Mouse (Mus musculus): ENCODE results near the gene Rassf8.

GRCm38 (mm10) chr6:145747671-145748640, 1.4 kb downstream of the Rassf8 start:
- no peak for TF ChIP-seq CTCF (IDR thresholded peaks at IDR 0.05; ENCODE audit: control insufficient read depth, insufficient read depth, insufficient replicate concordance, low read depth, low read length)
- no peak for TF ChIP-seq POLR2A (IDR thresholded peaks at IDR 0.05; ENCODE audit: control insufficient read depth, low read depth, low read length)

Data from testis, adult 2 months (tissue).